Mouse (Mus musculus): ENCODE measurements around the gene Selenov. TPM values are rescaled to one million over a fixed set of nuclear protein-coding genes. Genes with fewer than 3 reads are reported as not detected.

Gene Selenov
- polyA plus RNA-seq (2017; shearing (Covaris generic)) = not detected

GRCm38 (mm10) chr7:28290638-28291590 lies at the start of gene Selenov:
Gene Selenov, minus strand, starts transcription at chr7:28291186.

DNA sequence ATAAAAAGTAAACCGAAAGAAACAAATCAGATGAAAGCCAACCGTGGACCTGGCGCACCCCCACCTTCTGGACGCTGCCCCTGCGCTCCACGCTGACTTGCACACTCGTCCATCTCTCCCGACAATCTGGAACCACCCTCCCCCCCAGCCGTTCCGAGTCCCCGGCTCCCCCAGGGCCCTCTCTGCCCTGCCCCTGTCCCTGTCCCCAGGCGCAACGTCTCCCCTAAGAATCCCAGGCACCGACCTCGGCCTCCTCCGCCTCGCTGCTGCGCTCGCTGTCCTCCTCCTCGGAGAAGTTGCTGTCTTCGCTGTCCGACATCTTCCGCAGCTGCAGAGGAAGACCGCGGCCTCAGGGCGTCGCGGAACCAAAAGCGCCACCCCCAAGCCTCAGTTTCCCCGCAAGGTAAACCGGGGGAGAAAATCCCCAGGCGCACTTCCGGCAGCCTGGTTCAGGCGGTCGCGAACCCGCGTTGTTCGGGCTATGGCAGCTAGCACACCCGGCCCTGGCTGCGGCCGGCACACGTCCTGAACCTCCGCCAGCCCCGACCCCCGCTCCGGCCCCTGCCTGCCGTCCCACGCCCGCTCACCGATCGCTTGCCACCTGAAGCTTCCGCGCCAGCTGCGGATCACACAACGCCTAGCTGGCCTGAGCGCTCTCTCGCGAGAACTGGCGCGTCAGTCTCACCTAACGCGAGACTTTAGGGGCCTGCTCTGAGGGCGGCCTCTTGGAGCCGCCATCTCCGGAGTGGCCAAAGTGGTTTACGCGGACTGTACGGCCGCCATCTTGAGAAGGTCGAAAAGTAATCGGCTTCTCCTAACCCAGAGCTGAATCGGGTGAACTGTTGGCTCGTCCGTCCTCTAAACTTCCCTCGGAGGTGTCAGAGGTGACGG lies 47.4 kb upstream of the Selenov start, which contains the start of gene Supt5:
Supt5 (minus strand) TSS at position 639 of the 891 bp plus-strand sequence.

DNA sequence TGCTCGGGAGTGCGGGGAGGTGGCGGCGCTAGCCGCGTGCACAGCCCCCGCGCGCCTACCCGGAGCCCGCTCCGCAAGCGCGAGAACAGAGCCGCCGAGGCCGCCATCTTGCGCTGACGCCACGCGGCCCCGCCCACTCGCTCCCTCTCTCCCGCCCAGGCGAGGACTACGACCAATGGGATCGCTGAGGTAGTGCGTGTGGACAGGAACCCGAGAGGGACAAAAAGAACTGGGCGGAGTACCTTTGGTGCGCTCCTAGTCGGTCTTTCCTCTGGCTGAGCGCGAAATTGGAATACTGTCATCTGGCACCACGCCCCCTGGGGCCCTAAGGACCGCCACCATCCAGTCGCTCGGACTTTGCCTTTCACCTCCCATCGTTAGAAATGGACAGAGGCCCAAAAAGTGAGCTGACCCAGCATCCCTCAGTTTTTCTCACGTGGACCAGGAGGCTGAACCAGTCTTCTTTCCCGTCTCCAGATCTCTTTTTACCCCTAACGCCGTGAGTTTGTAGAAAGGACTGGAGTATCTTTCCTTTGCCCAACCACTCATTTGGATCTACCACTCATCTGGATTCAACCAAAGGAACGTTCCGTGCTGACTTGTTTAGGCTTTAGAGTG lies 21.0 kb upstream of the Selenov start, which contains the start of gene Timm50:
Timm50 (minus strand) TSS at position 147 of the 618 bp plus-strand sequence.

GRCm38 (mm10) chr7:28301616-28302433 lies 10.8 kb upstream of the Selenov start, which contains the start of gene Dll3:
Gene Dll3, minus strand, starts transcription at chr7:28302238.

GRCm38 (mm10) chr7:28277615-28278278 lies 13.2 kb downstream of the Selenov start, which contains the start of gene Eid2b:
Gene Eid2b, plus strand, starts transcription at chr7:28277739.

GRCm38 (mm10) chr7:28267129-28268041 lies 23.6 kb downstream of the Selenov start, which contains the start of gene Eid2:
Gene Eid2, plus strand, starts transcription at chr7:28267881.

Other genes with a start within 250 kb of the Selenov start
- 229 TPM for gene Psmc4, start 241.1 kb downstream of the Selenov start, polyA plus RNA-seq (2017; shearing (Covaris generic))
- not detected for gene Fcgbp, start 219.9 kb downstream of the Selenov start, polyA plus RNA-seq (2017; shearing (Covaris generic))
- 0.06 TPM for gene 9530053A07Rik, start 161.7 kb downstream of the Selenov start, polyA plus RNA-seq (2017; shearing (Covaris generic))
- gene Fbl, start 121.5 kb downstream of the Selenov start, polyA plus RNA-seq (2017; shearing (Covaris generic)) = 207 TPM
- gene Dyrk1b, start 111.7 kb downstream of the Selenov start, polyA plus RNA-seq (2017; shearing (Covaris generic)) = 8.9 TPM
- 0.56 TPM for gene Eid2, start 23.3 kb downstream of the Selenov start, polyA plus RNA-seq (2017; shearing (Covaris generic))
- 2.3 TPM for gene Eid2b, start 13.4 kb downstream of the Selenov start, polyA plus RNA-seq (2017; shearing (Covaris generic))
- not detected for gene Dll3, start 11.1 kb upstream of the Selenov start, polyA plus RNA-seq (2017; shearing (Covaris generic))
- 64.4 TPM for gene Timm50, start 20.9 kb upstream of the Selenov start, polyA plus RNA-seq (2017; shearing (Covaris generic))
- 240 TPM for gene Supt5, start 47.6 kb upstream of the Selenov start, polyA plus RNA-seq (2017; shearing (Covaris generic))
- gene Rps16, start 59.5 kb upstream of the Selenov start, polyA plus RNA-seq (2017; shearing (Covaris generic)) = 722 TPM
- 93.4 TPM for gene Plekhg2, start 81.4 kb upstream of the Selenov start, polyA plus RNA-seq (2017; shearing (Covaris generic))
- gene Zfp36, start 89.1 kb upstream of the Selenov start, polyA plus RNA-seq (2017; shearing (Covaris generic)) = 224 TPM
- gene Med29, start 101.5 kb upstream of the Selenov start, polyA plus RNA-seq (2017; shearing (Covaris generic)) = 27.9 TPM
- 118 TPM for gene Paf1, start 101.8 kb upstream of the Selenov start, polyA plus RNA-seq (2017; shearing (Covaris generic))
- 393 TPM for gene Gmfg, start 146.3 kb upstream of the Selenov start, polyA plus RNA-seq (2017; shearing (Covaris generic))
- 0.18 TPM for gene Lrfn1, start 160.8 kb upstream of the Selenov start, polyA plus RNA-seq (2017; shearing (Covaris generic))
- gene Ifnl2, start 219.3 kb upstream of the Selenov start, polyA plus RNA-seq (2017; shearing (Covaris generic)) = not detected
- not detected for gene Ifnl3, start 231.7 kb upstream of the Selenov start, polyA plus RNA-seq (2017; shearing (Covaris generic))
- not detected for gene Sycn, start 249.7 kb upstream of the Selenov start, polyA plus RNA-seq (2017; shearing (Covaris generic))